Mouse (Mus musculus) cerebellum, postnatal 10 days (tissue): Measurements from ENCODE around the gene Speg.
A peak's percentile ranks its signal among the peaks of the same experiment; 100 is the strongest.

Experiments used
- DNase-seq, 2 experiments: peaks; one replicate each; pipeline ENCODE4 v3.0.0; 2021; ENCODE audit warnings: mixed read lengths in 2 of 2

The Speg gene

DNA sequence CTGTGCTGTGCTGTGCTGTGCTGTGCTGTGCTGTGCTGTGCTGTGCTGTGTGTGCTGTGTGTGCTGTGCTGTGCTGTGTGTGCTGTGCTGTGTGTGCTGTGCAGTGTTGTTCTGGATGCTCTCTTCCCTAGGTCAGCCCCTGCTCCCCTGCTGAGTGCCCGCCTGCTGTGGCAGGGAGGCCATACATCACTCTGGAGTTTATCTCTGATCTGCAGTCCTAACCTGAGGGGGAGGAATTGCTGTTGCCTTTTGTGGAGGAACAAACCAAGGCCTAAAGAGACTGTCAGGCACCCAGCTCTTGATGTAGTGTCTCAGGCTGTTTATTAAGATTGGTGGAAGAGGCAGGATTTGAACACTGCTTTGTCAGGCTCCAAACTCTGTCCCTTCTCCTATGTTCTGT lies 87.5 kb downstream of the Speg start:
- peak in 1 of 2 experiments; percentile 14 for DNase-seq

DNA sequence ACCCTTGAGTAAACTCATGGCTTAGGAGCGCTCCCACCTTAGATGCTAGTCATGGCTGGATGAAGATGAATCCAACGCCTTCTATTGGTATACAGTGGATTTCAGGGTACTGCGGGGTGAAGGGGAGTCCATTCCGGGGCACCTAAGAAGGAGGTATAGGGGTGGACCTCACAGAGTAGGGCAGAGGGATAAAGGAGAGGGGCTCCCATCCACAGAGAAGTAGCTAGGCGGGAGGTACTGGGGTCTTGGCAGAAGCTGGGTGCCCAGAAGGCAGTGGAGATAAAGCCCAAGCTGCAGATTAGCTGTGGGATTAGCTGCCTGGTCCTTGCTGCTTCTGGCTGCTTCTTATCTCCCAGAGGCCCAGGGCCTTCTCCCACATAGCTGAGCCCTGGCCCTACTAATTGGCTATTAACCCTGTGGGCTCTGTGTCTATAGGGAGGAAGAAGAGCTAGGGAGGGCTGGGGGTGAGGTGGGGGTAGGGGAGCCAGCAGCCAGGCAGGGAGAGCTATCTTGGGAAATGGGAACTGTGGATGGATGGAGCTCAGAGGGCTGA lies 88.6 kb downstream of the Speg start:
- no peak for DNase-seq

DNA sequence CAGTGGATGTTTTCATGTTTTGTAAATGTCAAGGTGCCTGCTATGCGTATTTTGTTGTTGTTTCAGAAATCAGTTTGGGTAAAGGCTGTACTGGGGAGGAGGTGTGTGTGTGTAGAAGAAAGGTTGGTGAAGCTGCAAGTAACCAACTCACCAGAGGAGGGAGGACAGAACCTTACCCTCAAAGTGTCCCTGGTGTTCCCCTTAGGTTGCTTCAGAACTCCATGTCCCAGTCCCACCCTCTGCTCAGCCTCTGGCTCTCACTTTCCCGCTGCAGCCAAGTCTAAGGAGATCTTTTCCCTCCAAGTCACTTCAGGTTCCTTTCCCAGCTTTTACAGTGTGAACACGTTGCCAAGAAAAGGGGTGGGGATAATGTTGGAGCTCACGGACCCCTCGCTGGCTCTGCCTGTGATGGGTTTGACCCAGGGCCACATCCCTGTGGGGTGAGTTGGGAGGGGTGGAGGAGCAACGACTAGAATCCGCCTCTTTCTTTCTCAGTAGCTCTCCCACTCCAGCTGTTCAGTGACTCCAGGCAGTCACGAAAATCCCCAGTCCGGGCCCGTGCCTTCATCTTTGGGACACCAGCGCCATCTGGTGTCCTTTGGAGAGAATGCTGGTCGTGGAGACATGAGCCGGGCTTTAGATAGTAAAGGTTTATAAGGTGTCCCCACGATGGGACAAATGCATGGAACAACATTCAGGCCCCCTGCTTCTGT lies 92.3 kb downstream of the Speg start:
- peak; percentile 87 to 89 for DNase-seq

DNA sequence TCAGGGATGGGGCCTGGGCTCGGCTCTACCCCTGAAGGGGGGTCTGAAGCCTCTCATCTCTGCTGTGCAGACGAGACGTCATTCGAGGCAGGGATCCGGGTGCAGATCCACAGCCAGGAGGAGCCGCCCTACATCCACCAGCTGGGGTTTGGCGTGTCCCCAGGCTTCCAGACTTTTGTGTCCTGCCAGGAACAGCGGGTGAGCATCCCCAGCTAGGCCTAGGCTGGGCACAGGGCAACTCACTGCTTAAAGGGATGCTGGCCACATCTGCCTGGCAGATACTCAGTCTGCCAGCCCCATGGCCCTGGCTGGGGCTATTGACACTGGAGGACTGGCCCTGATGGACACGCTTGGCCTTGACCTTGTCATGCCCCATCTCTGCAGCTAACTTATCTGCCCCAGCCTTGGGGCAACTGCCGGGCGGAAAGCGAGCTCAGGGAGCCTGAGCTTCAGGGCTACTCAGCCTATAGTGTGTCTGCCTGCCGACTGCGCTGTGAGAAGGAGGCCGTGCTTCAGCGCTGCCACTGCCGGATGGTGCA lies 94.3 kb downstream of the Speg start:
- DNase-seq = peak in 1 of 2 experiments; percentile 39

DNA sequence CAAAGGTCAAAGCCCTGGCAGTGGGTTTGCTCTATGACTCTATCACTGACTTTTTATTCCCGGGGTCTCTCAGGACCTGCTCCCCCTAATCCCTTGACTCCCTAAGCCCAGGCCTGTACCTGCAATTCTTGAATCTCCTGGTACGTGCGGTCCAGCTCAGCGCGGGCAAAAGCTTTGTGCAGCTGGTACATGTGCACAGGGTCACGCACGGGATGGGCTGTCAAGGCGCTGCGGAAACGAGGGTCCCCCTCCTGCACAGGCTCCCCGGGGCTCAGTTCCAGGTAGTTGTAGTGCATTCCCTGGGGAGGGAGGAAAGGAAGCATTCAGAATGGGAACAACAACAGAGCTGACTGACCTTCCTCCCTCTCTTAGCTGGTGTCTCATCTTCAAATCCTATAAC lies 101.3 kb downstream of the Speg start:
- no peak for DNase-seq

DNA sequence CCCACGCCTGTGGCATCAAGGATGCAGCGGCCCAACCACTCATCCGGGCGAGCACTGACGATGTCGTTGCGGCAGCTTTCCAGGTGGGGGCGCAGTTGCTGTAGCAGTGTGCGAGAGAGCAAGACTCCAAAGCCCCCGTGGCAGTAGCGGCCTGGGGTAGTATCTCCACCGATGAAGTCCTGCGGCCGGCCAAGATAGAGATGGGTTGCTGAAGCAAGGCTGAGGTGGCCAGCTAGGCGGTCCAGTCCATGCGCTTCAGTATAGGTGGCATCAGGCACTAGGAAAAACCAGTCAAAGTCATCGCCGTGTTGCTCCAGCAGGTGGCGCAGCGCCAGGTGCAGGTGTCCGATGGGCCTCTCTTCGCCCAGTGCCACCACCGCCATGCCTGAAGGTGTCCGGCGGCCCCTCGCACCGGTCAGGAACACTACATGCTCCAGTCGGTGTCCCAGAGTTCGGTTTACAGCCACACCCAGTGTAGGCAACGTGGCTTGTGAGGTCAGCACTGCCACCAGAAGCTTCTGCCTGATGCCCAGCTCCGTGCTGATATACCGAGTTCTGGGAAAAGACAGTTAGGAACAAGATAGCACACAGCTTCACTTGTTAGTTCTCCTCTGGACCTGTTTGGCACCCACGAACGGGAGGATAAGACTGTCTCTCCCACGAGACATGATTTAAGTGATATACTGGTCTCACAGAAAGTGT lies 102.3 kb downstream of the Speg start:
- peak; percentile 96 for DNase-seq

DNA sequence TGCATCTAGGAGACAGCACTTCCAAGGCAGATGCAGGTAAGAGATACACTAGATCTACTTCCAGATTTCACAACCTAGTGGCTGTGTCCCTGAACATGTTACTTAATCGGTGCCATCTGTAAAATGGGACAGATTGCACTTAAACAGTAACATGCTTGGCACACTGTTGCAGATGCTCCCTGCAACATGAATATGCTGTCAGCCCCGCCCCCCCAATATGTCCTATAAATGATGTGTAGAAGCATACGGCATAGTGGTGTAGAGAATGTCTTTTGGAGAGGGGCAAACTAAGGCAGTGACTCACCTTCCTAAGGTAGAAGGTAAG lies 102.8 kb downstream of the Speg start:
- DNase-seq = no peak

DNA sequence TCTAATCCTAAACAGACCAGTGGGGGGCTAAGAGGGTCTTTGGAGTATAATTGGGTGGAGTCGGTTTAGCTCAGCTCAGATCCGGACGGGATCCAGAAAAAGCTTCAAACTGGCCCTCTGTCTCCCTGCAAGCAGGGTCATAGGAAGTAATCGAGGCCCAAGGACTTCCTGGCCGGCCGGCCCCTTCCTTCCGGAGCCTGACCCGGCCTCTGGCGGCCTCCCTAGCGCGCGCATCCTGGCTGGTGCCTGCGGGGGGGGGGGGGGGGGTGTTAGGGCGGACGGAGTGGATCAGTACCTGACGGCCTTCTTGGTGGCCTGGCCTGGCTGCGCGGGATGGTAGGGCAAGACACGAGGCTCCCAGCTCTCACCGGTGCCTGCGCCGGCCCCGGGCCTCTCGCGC lies 103.4 kb downstream of the Speg start:
- DNase-seq = peak in 1 of 2 experiments; percentile 51

DNA sequence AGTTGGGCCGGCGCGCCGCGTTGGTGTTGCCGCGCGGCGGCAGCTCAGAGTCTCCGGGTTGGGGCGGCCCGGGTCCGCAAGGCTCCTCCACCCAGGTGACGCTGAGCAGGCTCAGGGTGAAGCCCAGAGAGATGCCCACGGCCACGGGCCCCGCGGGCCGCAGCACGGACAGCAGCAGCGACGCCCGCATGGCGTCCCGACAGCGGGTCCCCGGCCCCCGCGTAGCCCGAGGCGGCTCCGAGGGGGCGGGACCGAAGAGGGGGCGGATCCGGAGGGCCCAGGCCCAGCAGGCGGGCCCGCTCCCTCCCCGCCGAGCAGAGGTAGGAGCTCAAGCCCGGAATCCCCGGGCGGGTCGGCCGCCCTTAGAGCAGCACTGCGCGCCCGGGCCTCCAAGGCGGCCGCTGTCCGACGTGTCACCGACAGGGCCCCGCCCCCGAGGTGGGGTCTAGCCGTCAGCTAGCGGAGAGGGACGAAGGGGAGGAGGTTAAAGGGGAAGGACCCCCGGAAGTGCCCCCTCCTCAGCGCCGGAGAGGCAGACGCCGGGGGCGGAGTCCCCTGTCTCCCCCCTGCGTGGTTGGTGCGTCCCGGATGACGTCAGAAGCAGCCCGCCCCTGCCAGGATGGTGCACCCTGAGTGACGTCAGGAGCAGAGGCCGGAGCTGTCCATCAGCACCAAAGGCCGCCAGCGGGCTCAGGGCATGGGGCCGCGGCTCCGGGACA lies 104.0 kb downstream of the Speg start, which contains the start of the genes Chpf and Tmem198:
Gene Chpf, minus strand, starts transcription at position 392 of the 719 bp plus-strand sequence.
Gene Tmem198, plus strand, starts transcription at position 617 of the 719 bp plus-strand sequence.
- peak; percentile 99 to 100 for DNase-seq

DNA sequence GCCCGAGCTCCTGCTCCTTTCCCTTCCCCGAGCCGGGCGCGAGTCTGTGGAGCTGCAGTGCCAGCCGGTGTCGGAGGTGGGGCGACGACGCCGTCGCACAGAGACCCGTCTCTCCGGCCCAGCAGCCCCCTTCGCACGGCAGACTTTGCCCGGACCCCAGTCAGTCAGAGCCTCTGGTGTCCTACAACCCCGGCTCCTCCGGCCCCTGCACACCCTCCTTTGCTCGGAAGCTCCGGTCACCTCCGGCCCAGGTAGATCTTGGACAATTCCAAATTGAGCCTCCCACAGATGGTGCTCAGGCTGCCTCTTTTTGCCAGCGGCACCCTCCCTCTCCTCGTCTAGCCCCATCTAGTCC lies 104.5 kb downstream of the Speg start:
- no peak for DNase-seq

DNA sequence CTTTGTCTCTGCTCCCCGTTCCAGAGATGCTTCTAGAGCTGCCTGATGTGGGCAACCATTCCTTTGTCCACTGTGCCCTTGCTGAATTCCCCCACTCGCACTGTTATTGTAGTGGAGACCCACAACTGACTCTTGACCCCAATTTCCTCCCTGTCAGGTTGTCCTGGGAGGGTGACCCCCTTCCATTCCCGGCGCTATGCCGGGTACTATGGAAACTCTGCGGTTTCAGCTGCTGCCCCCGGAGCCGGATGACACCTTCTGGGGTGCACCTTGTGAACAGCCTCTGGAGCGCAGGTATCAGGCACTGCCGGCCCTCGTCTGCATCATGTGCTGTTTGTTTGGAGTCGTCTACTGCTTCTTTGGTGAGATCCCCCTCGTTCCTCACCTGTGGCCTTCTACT lies 104.9 kb downstream of the Speg start:
- no peak for DNase-seq

DNA sequence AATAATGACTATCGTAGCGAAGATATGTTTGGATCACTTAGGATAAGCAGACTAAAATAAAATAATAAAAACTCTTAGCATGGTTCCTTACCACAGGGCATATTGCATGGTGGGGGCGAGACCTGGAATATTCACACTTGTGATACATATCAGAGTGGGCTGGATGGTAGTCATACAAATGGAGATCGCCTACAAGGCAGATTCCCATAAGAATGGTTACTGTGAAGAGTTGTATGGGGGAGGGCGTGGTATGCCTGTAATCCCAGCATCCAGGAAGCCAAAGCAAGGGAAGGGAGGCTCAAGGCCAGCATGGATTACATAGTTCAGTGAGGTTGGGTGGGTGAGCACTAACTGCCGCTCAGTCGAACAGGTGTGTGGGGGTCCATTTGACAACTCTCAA lies 105.6 kb downstream of the Speg start:
- no peak for DNase-seq
